Mouse (Mus musculus) cerebellum, adult 9-10 months (tissue): ENCODE data around the gene Edar.
"Not testable (repeated sequence)": the region's sequence is repeated elsewhere in the genome, so short reads cannot be mapped to it uniquely, and the experiment has no call there.

Experiments
- DNase-seq: peaks from one replicate; pipeline ENCODE4 v3.0.0; 2022

The Edar gene

GRCm38 (mm10) chr10:58675533-58675932 is at the start of gene Edar:
Gene Edar (minus strand): TSS chr10:58675654.
- peak; percentile 57 for DNase-seq

- not testable (repeated sequence) for DNase-seq
Measured at GRCm38 (mm10) chr10:58718110-58718509, 42.7 kb upstream of the Edar start, which contains the start of gene Gm17542. Gene Gm17542 (minus strand): TSS chr10:58718210.

- no peak for DNase-seq
Measured at GRCm38 (mm10) chr10:58714789-58715148, 39.3 kb upstream of the Edar start.

GRCm38 (mm10) chr10:58713855-58714788 is 38.7 kb upstream of the Edar start:
- DNase-seq: no peak

GRCm38 (mm10) chr10:58713225-58713624 is 37.8 kb upstream of the Edar start:
- DNase-seq: no peak

- DNase-seq: no peak
Measured at GRCm38 (mm10) chr10:58709021-58709420, 33.6 kb upstream of the Edar start.

- DNase-seq: no peak
Measured at GRCm38 (mm10) chr10:58700578-58700977, 25.1 kb upstream of the Edar start.

GRCm38 (mm10) chr10:58700160-58700559 is 24.7 kb upstream of the Edar start:
- DNase-seq: no peak

GRCm38 (mm10) chr10:58698955-58699354 is 23.5 kb upstream of the Edar start:
- DNase-seq: no peak

- no peak for DNase-seq
Measured at GRCm38 (mm10) chr10:58691051-58691450, 15.6 kb upstream of the Edar start.

- no peak for DNase-seq
Measured at GRCm38 (mm10) chr10:58679298-58679697, 3.8 kb upstream of the Edar start.

- peak; percentile 61 for DNase-seq
Measured at GRCm38 (mm10) chr10:58673278-58674061, 2.0 kb downstream of the Edar start.

- no peak for DNase-seq
Measured at GRCm38 (mm10) chr10:58672557-58673277, 2.7 kb downstream of the Edar start.

- DNase-seq: no peak
Measured at GRCm38 (mm10) chr10:58663868-58664267, 11.6 kb downstream of the Edar start.

- DNase-seq: no peak
Measured at GRCm38 (mm10) chr10:58663417-58663816, 12.0 kb downstream of the Edar start.

- DNase-seq: no peak
Measured at GRCm38 (mm10) chr10:58659268-58659986, 16.0 kb downstream of the Edar start.

- DNase-seq: no peak
Measured at GRCm38 (mm10) chr10:58657731-58658130, 17.7 kb downstream of the Edar start.

- DNase-seq: no peak
Measured at GRCm38 (mm10) chr10:58653679-58654078, 21.8 kb downstream of the Edar start.

- DNase-seq: no peak
Measured at GRCm38 (mm10) chr10:58652418-58653394, 22.7 kb downstream of the Edar start.

GRCm38 (mm10) chr10:58652045-58652417 is 23.4 kb downstream of the Edar start:
- no peak for DNase-seq
